Mouse (Mus musculus) spleen, postnatal 10 days (tissue): ENCODE measurements around the gene Map4k5.

Experiments
- DNase-seq, 2 experiments: peaks; one replicate each; pipeline ENCODE4 v3.0.0; 2021 to 2022; ENCODE audit warnings: low spot score in 2 of 2

The Map4k5 gene

DNA sequence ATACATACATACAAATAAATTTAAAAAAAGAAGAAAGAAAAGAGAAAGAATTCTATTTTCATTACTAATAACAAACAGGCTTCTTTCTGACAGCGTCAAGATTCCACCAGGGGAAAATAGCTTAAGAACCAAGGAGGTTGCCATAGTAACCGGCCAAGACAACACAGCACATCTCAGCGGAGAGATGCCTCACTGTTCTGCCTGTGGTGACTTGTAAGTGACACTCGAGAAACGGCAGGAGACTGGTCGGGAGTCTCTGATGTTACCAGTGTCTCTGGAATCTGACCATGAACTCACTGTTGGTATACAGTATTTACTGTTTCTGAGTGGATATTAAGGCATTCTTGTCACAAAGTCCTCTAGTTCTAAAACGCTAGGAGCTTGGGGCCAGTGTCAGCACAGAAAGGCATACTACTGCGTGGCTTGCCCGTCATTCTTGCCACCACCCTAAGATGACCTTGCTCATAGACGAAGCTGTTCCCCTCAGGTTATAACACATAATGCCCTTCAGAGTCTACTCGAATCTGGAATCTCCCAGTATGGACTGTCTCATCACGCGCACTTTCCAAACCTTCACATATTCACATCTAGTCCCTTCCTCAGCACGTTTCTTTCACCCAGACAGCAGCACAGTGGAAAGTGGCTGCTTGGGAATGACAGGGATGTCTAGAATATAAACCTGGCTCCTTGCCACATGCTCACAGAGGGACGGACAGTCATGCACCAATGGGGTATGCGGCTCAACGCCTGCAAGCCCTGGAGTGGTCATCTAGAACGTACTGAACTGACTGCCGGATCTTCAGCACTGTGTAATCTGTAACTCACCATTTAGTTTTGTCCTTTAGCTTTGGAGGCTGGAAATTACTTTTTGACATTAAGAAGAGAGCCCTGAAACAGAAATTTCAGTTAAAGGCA, 49.2 kb downstream of the Map4k5 start:
- no peak for DNase-seq

GRCm38 (mm10) chr12:69838376-69838775, 54.6 kb downstream of the Map4k5 start:
- no peak for DNase-seq

- no peak for DNase-seq
These were observed 58.9 kb downstream of the Map4k5 start for GRCm38 (mm10) chr12:69833982-69834604.

- DNase-seq = no peak
These were observed 61.6 kb downstream of the Map4k5 start for GRCm38 (mm10) chr12:69831239-69831910.

DNA sequence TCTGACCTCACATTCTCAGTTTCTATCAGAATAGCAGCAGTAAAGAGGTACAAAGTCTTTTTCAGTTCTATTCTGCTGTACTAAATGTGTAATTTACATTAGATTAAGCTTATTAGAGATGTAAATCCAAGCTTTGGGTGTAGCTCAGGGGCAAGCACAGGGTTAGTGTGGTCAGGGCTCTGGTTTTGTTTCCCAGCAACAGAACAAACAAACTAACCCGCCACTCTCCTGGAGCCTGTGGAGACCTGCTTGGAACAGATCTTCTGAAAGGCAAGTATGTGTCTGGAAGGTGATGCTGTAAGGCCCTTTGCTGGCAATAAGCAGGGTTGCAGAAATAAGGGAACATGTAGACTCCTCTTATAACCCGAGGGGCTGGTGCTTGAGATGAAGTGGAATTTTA, 64.8 kb downstream of the Map4k5 start:
- DNase-seq = no peak

DNA sequence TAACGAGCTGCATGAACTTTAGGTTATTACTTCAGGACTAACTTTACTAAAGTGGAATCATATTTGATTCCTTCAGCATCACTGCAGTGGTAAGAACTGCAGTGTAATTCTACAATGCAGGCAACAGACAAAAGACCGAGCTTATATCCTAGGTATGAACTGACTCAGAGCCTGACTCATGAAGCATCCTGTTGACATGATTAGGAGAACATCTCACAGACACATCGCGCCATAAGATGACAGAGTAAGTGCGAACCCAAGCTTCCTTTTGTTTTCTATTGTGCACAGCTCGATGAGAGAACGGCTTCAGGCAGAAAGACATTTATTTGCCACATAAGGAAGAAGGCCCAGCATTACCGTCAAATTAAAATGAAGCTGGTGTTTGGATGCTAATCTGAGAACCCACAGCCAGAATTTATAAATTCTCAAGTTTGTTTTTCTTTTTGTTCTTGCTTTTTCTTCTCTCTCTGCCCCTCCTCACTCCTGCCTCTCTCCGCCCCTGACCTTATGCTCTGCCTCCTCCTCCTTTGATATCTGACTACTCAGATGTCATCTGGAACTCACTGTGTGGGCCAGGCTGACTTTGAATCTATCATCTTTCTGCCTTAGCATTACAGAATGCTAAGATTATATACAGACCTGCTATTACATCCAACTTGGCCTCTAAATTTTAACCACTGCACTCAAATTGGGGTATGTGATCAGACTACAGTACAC, 68.0 kb downstream of the Map4k5 start:
- DNase-seq = no peak

GRCm38 (mm10) chr12:69814272-69814671, 78.7 kb downstream of the Map4k5 start:
- no peak for DNase-seq

GRCm38 (mm10) chr12:69813596-69813995, 79.4 kb downstream of the Map4k5 start:
- no peak for DNase-seq

- no peak for DNase-seq
These were observed 80.0 kb downstream of the Map4k5 start for GRCm38 (mm10) chr12:69812986-69813385.

DNA sequence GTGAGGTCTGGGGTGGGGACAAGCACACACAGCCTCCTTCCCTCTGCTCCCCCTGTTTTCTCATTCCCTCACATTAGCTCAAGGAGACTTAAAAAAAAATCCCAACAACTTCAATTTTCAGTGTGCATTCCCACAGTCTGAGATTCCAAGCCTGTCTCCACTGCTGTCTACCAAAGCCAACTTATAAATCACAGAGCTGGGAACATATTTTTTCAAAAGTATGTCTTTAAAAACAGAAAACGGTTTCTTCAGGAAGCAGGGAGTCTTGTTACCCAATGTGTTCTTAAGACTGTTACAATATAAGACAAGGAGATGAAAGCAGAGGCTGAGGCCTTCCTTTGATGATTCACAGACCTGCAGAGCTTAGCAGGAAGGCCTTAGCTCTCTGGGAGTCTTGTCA, 81.0 kb downstream of the Map4k5 start:
- no peak for DNase-seq

- DNase-seq = no peak
These were observed 83.6 kb downstream of the Map4k5 start for GRCm38 (mm10) chr12:69809439-69809838.

DNA sequence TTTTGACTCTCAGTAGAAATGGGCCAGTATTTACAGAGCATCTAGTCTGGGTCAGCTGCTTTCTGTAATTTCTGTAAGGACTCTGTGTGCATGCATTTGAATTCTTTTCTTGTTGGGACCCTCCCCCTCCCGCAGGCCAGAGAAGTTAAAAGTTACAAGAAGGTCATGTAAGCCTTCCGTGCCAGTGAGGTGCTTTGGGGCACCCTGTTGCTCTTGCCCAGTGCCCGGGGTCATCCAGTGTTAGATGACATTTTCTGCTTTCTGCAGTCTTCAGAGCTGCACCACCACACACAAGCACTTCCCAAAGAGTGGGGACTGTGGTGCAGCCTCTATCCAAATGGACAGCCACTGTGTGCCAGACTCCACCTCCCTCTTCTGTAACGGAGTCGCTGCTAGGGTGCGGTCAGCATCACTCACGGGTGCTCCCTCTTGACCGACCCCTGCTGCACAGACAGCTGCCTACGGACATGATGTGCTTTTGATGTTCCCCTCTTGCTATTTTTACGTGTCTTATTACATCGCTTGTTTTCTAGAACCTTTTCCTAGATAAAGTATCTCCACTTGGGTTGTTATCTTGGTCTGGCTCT, 85.5 kb downstream of the Map4k5 start:
- DNase-seq = no peak

DNA sequence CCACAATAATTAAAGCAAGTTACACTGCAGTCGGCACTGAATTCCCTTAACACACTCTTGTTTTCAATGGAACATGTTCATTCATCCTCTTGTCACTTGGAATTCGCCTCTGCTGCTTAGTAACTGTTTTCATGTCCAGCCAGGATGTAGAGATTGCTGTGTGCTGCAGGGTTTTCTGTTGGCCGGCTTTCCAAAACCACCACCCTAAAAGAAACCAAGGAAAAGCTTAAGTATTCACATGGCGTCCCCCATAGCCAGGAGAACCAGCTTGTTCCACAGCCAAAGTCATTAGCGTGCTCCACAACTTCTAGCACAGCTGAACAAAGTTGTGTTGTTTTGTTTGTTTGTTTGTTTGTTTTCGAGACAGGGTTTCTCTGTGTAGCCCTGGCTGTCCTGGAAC, 87.9 kb downstream of the Map4k5 start:
- no peak for DNase-seq

- DNase-seq = no peak
These were observed 88.5 kb downstream of the Map4k5 start for GRCm38 (mm10) chr12:69804393-69805070.

DNA sequence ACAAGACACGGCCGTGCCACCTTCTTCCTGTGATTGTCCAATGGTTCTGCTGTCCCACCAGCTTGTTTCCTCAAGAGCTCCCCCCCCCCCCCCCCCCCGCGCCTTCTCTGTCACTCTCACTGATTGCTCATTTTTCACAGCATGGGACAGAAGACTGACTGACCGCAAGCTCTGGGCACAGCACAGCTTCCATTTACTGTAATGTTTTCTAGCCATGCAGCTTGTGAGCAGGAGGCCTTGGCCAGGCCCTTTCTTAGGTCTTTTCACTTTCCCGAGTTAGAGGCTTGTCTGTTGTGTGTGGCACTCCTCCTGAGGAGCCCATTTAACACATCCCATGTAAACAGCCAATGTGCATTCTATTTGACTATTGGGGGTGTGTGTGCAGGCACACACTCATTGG, 89.8 kb downstream of the Map4k5 start:
- no peak for DNase-seq

- DNase-seq = no peak
These were observed 92.4 kb downstream of the Map4k5 start for GRCm38 (mm10) chr12:69800586-69800985.

DNA sequence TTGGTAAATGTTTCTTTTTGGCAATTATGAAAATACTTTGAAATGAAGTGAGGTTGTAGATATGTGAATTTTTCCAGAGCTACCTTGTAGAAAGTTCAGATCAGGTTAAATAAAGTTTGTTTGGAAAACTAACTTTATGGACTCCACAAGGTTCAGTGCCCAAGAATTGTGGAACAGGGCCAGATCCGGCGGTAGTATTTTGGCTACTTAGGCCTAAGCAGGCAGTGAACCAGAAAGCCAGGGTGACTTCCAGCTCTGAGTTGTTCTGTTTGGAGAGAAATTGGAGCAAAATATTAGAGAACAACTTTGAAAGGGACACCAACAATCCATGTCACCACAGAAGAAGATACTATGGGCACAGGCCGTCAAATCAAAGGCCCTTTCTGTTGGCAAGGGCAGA, 96.7 kb downstream of the Map4k5 start:
- DNase-seq = no peak

- DNase-seq = peak; percentile 88 to 90
These were observed 102.2 kb downstream of the Map4k5 start, which contains the start of gene Cdkl1 for GRCm38 (mm10) chr12:69790530-69791505. TSS of gene Cdkl1 (minus strand) at chr12:69791267.

GRCm38 (mm10) chr12:69789766-69790529, 103.1 kb downstream of the Map4k5 start:
- DNase-seq = no peak
